Mouse (Mus musculus) kidney, postnatal 0 days (tissue): ENCODE results near the gene Bag6. TPM values are rescaled to one million over a fixed set of nuclear protein-coding genes. Genes with fewer than 3 reads are reported as not detected.

Experiments used
- ATAC-seq: fragments of 200-750 bp; cut with Nextera tagmentation; replicated peaks from 2 replicates; pipeline ENCODE4 v1.8.0; 2017; ENCODE audit warnings: low read depth, moderate number of reproducible peaks, moderate TSS enrichment, moderate library complexity; ENCODE audit not compliant: low FRiP score
- DNase-seq: peaks from one replicate; pipeline ENCODE4 v3.0.0-alpha.2; 2016; ENCODE audit warnings: low spot score
- H3K27ac ChIP-seq: fragments of 300-500 bp; sonication (generic); 2 replicates; pipeline ENCODE4 v1.5.1; 2014; ENCODE audit warnings: mild to moderate bottlenecking
- H3K27me3 ChIP-seq: fragments of 300-500 bp; sonication (generic); 2 replicates; pipeline ENCODE4 v1.6.1; 2014; ENCODE audit warnings: low read length, mixed read lengths; ENCODE audit not compliant: insufficient read depth
- H3K36me3 ChIP-seq: fragments of 300-500 bp; sonication (generic); 2 replicates; pipeline ENCODE4 v1.6.1; 2014; ENCODE audit warnings: low read length, mixed read lengths; ENCODE audit not compliant: insufficient read depth
- H3K4me1 ChIP-seq: fragments of 300-500 bp; sonication (generic); replicated peaks from 2 replicates; pipeline ENCODE4 v1.6.1; 2014; ENCODE audit warnings: antibody characterized with exemption, low read length, mixed read lengths; ENCODE audit not compliant: insufficient read depth
- H3K4me2 ChIP-seq: fragments of 300-500 bp; sonication (generic); 2 replicates; pipeline ENCODE4 v1.6.1; 2014; ENCODE audit warnings: mild to moderate bottlenecking, low read length, moderate library complexity, mixed read lengths
- H3K4me3 ChIP-seq: fragments of 300-500 bp; sonication (generic); replicated peaks from 2 replicates; pipeline ENCODE4 v1.5.1; 2014; ENCODE audit warnings: low read depth, low read length
- H3K9ac ChIP-seq: fragments of 300-500 bp; sonication (generic); 2 replicates; pipeline ENCODE4 v1.6.1; 2014; ENCODE audit warnings: low read depth, low read length
- H3K9me3 ChIP-seq: fragments of 300-500 bp; sonication (generic); replicated peaks from 2 replicates; pipeline ENCODE4 v1.6.1; 2016; ENCODE audit warnings: low read length, inconsistent platforms, mixed read lengths
- CTCF ChIP-seq: IDR thresholded peaks from 2 replicates; pipeline ENCODE4 v1.5.1; 2016; ENCODE audit warnings: antibody characterized with exemption, low read depth, mild to moderate bottlenecking, moderate library complexity
- WGBS: fragments of 180-500 bp; shearing (Covaris S2); extraction: QIAGEN DNeasy Blood & Tissue Kit; methylation state at CpG from one replicate; pipeline ENCODE4 v1.1.7; 2014; 5-methylcytosine and 5-hydroxymethylcytosine counted together
- polyA plus RNA-seq: library from polyadenylated mRNA; unstranded; fragments of >200 nt; fragmentation: Nextera tagmentation; extraction: Ambion mirVana; gene quantifications from 2 replicates; pipeline ENCODE4 v1.2.1, GENCODE M21; 2015

Gene Bag6
- polyA plus RNA-seq, 1 experiment from 2014 or later: 50.2 TPM

GRCm38 (mm10) chr17:35159638-35160037 lies 24.7 kb downstream of the Bag6 start:
- 67% methylated on average over 7 of the region's 7 CpGs for WGBS
- ATAC-seq (no peak), DNase-seq (no peak)
- Histone ChIP-seq H3K9ac (no peak overlapping the region), H3K36me3 (peaks cover 74% of the 10 kb centered on the region), H3K4me2 (no peak overlapping the region), H3K27me3 (no peaks in the 10 kb centered on the region), H3K4me1 (peaks cover 17% of the 10 kb centered on the region; the same call in 1 of the 2 replicates), H3K27ac (no peak overlapping the region), H3K4me3 (no peak overlapping the region), H3K9me3 (no peaks in the 10 kb centered on the region)
- TF ChIP-seq CTCF: no peak

DNA sequence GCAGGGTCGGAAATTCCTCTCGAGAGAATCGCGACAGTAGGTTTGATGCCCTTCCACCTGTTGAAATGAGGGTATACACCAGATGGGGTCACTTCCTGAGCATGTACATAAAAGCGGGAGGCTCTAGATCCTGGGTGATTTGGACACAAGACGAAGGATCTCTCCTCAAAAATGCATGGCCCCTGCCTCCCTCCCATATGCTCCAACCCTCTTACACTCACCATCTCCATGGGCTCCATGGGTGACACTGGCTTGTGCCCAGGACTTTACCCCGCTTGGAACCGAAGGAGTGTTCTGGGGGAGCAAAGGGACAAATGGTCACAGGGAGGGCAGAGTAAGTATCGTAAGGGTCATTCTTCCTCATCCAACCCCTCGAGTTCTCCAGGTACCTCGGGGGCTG lies 26.4 kb downstream of the Bag6 start:
- no peak overlapping the region for H3K4me3 ChIP-seq
- 70% methylated on average over 11 of the region's 11 CpGs for WGBS
- DNase-seq (no peak), ATAC-seq (no peak)
- no peaks in the 10 kb centered on the region for H3K9me3 ChIP-seq
- H3K36me3 ChIP-seq: peaks cover 57% of the 10 kb centered on the region
- no peak overlapping the region for H3K4me2 ChIP-seq
- no peak overlapping the region for H3K27ac ChIP-seq
- no peak for TF ChIP-seq CTCF
- H3K27me3 ChIP-seq: no peaks in the 10 kb centered on the region
- 0 out of 2 replicates have a peak overlapping the region, but pooled peaks have one; percentile 18 for H3K9ac ChIP-seq
- H3K4me1 ChIP-seq: peaks cover 23% of the 10 kb centered on the region; the same call in 1 of the 2 replicates

DNA sequence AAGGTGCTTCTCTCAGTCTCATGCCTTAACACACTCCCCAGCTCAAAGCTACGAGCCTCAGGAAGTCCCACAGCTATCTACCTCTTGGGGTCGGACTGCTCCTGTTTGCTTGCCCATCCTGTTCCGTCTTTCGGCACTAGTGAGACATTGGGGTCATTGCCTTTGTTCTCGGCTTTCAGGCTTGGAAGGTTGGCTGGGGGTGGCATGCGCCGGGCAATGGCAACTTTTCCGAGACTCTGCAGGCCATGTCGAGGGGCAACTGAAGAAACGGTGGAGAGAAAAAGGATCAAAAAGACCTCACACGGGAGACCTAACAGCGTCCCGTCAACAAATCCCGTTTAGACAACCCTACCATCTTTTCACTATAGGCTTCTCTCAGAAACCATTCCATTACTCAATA lies 27.1 kb downstream of the Bag6 start:
- WGBS: 35% methylated on average over 14 of the region's 14 CpGs
- H3K4me2 ChIP-seq: peak overlapping the region; percentile 82
- no peak for ATAC-seq
- no peak for TF ChIP-seq CTCF
- peaks cover 23% of the 10 kb centered on the region; the same call in 1 of the 2 replicates for H3K4me1 ChIP-seq
- H3K9ac ChIP-seq: peak overlapping the region; percentile 99; the same call in 1 of the 2 replicates
- no peaks in the 10 kb centered on the region for H3K9me3 ChIP-seq
- peaks cover 50% of the 10 kb centered on the region for H3K36me3 ChIP-seq
- DNase-seq: no peak
- no peaks in the 10 kb centered on the region for H3K27me3 ChIP-seq
- H3K27ac ChIP-seq: no peak overlapping the region
- H3K4me3 ChIP-seq: peak overlapping the region; percentile 100; the same call in 1 of the 2 replicates

GRCm38 (mm10) chr17:35162730-35163129 lies 27.8 kb downstream of the Bag6 start:
- H3K4me1 ChIP-seq: peaks cover 23% of the 10 kb centered on the region; the same call in 1 of the 2 replicates
- H3K4me2 ChIP-seq: peak overlapping the region; percentile 82
- WGBS: 11% methylated on average over 12 of the region's 12 CpGs
- peaks cover 44% of the 10 kb centered on the region for H3K36me3 ChIP-seq
- ATAC-seq (no peak), DNase-seq (no peak)
- no peaks in the 10 kb centered on the region for H3K27me3 ChIP-seq
- peak overlapping the region; percentile 100 for H3K4me3 ChIP-seq
- H3K27ac ChIP-seq: no peak overlapping the region
- no peaks in the 10 kb centered on the region for H3K9me3 ChIP-seq
- TF ChIP-seq CTCF: no peak
- peak overlapping the region; percentile 99 for H3K9ac ChIP-seq

GRCm38 (mm10) chr17:35163326-35164081 lies 28.5 kb downstream of the Bag6 start:
- 2% methylated on average over 8 of the region's 8 CpGs for whole genome bisulfite sequencing
- peak overlapping the region; percentile 98 for H3K27ac ChIP-seq
- no peaks in the 10 kb centered on the region for H3K27me3 ChIP-seq
- ATAC-seq (no peak), DNase-seq (peak; percentile 35)
- peak overlapping the region; percentile 82 for H3K4me2 ChIP-seq
- H3K9me3 ChIP-seq: no peaks in the 10 kb centered on the region
- H3K4me3 ChIP-seq: peak overlapping the region; percentile 100
- TF ChIP-seq CTCF: no peak
- peaks cover 23% of the 10 kb centered on the region; the same call in 1 of the 2 replicates for H3K4me1 ChIP-seq
- peak overlapping the region; percentile 99 for H3K9ac ChIP-seq
- H3K36me3 ChIP-seq: peaks cover 36% of the 10 kb centered on the region

- DNase-seq (peak; percentile 39), ATAC-seq (no peak)
- H3K4me3 ChIP-seq: peak overlapping the region; percentile 100
- peaks cover 23% of the 10 kb centered on the region; the same call in 1 of the 2 replicates for H3K4me1 ChIP-seq
- no peaks in the 10 kb centered on the region for H3K9me3 ChIP-seq
- peaks cover 29% of the 10 kb centered on the region for H3K36me3 ChIP-seq
- under 1% methylated on average over 15 of the region's 28 CpGs for WGBS
- no peaks in the 10 kb centered on the region for H3K27me3 ChIP-seq
- H3K9ac ChIP-seq: peak overlapping the region; percentile 99
- peak overlapping the region; percentile 82 for H3K4me2 ChIP-seq
- H3K27ac ChIP-seq: peak overlapping the region; percentile 98
- TF ChIP-seq CTCF: no peak
Measured at GRCm38 (mm10) chr17:35164218-35164567, 29.2 kb downstream of the Bag6 start.
